29 mouse cellular contexts compared by ENCODE assay signal in genomic region chr4:74386583-74386982, GRCm38 (mm10).
"Had no signal": no experiment of that assay in that cellular context is flagged by ENCODE, and none has a peak within 500 bp of the region (broad histone marks: within the 10 kb centered on the region; RNA-seq: fewer than 3 reads in every experiment).

No protein-coding gene starts in this region.

- H3K4me1 ChIP-seq: embryonic facial prominence, embryonic 10.5 days; embryonic facial prominence, embryonic 12.5 days; embryonic facial prominence, embryonic 13.5 days; embryonic facial prominence, embryonic 15.5 days; forebrain, embryonic 10.5 days; forebrain, embryonic 12.5 days; forebrain, embryonic 13.5 days; forebrain, embryonic 15.5 days had no signal

- H3K27ac ChIP-seq: embryonic facial prominence, embryonic 10.5 days; embryonic facial prominence, embryonic 12.5 days; embryonic facial prominence, embryonic 13.5 days; embryonic facial prominence, embryonic 15.5 days; forebrain, embryonic 10.5 days; forebrain, embryonic 12.5 days; forebrain, embryonic 13.5 days; forebrain, embryonic 15.5 days; gastrocnemius, adult 2 months had no signal

- DNase-seq: cerebellum, adult 18-20 months; cerebellum, adult 2 months; cerebellum, adult 8-10 months; cerebellum, adult 9-10 months; cerebellum, adult 9-11 months; cerebellum, postnatal 10 days; cerebellum, postnatal 14 days; cerebellum, postnatal 25 days; cerebellum, postnatal 36 days; embryo, embryonic 11 days; forebrain, postnatal 0 days; gastrocnemius, adult 2 months; gastrocnemius, postnatal 10 days; gastrocnemius, postnatal 14 days; gastrocnemius, postnatal 25 days; gastrocnemius, postnatal 36 days; heart, adult 11 months; heart, adult 18-20 months had no signal

- H3K9me3 ChIP-seq: embryonic facial prominence, embryonic 10.5 days; embryonic facial prominence, embryonic 12.5 days; embryonic facial prominence, embryonic 13.5 days; embryonic facial prominence, embryonic 15.5 days; forebrain, embryonic 10.5 days; forebrain, embryonic 12.5 days; forebrain, embryonic 13.5 days; forebrain, embryonic 15.5 days had no signal

- ATAC-seq: forebrain, embryonic 13.5 days; forebrain, embryonic 14.5 days; forebrain, embryonic 15.5 days; forebrain, embryonic 16.5 days; forebrain, postnatal 0 days had no signal

- H3K27me3 ChIP-seq: embryonic facial prominence, embryonic 12.5 days; embryonic facial prominence, embryonic 13.5 days; embryonic facial prominence, embryonic 15.5 days; forebrain, embryonic 12.5 days; forebrain, embryonic 13.5 days; forebrain, embryonic 15.5 days had no signal

- H3K9ac ChIP-seq: embryonic facial prominence, embryonic 12.5 days; embryonic facial prominence, embryonic 13.5 days; embryonic facial prominence, embryonic 15.5 days; forebrain, embryonic 12.5 days; forebrain, embryonic 13.5 days; forebrain, embryonic 15.5 days; forebrain, postnatal 0 days had no signal

- H3K4me2 ChIP-seq: embryonic facial prominence, embryonic 12.5 days; embryonic facial prominence, embryonic 13.5 days; embryonic facial prominence, embryonic 15.5 days; forebrain, embryonic 12.5 days; forebrain, embryonic 13.5 days; forebrain, embryonic 15.5 days had no signal

- H3K4me3 ChIP-seq: embryonic facial prominence, embryonic 10.5 days; embryonic facial prominence, embryonic 12.5 days; embryonic facial prominence, embryonic 13.5 days; embryonic facial prominence, embryonic 15.5 days; erythroblast, embryonic 14.5 days; forebrain, embryonic 10.5 days; forebrain, embryonic 12.5 days; forebrain, embryonic 13.5 days; forebrain, embryonic 15.5 days; gastrocnemius, adult 2 months had no signal

- H3K36me3 ChIP-seq: embryonic facial prominence, embryonic 12.5 days had no signal
